Mouse (Mus musculus): ENCODE results near the gene Tuba8. TPM values are rescaled to one million over a fixed set of nuclear protein-coding genes. Genes with fewer than 3 reads are reported as not detected.

Gene Tuba8
- polyA plus RNA-seq, 1 experiment from 2014 or later, result 0.53 TPM

- Histone ChIP-seq H3K9ac (replicated peaks; ENCODE audit: low read length) (no peak overlapping the region), H3K27ac (replicated peaks; ENCODE audit: low read depth, low read length) (no peak overlapping the region), H3K4me2 (ENCODE audit: low read depth, low read length) (no peak overlapping the region), H3K4me1 (ENCODE audit: control insufficient read depth, insufficient read depth, low read length) (no peaks in the 10 kb centered on the region), H3K27me3 (ENCODE audit: control insufficient read depth, insufficient read depth, low read length) (no peaks in the 10 kb centered on the region), H3K36me3 (replicated peaks; ENCODE audit: control insufficient read depth, insufficient read depth, low read depth, low read length) (no peaks in the 10 kb centered on the region), H3K9me3 (replicated peaks; ENCODE audit: control insufficient read depth, low read length) (no peaks in the 10 kb centered on the region), H3K4me3 (ENCODE audit: low read depth, low read length) (no peak overlapping the region)
- no peak for ATAC-seq (replicated peaks; ENCODE audit: insufficient number of reproducible peaks, low FRiP score, low TSS enrichment, low read depth)
- no peak for DNase-seq (ENCODE audit: low spot score)
- 51% methylated on average over 10 of the region's 10 CpGs for WGBS
Measured at GRCm38 (mm10) chr6:121243161-121243560, 32.7 kb downstream of the Tuba8 start.

- H3K27me3 ChIP-seq (ENCODE audit: control insufficient read depth, insufficient read depth, low read length), result no peaks in the 10 kb centered on the region
- H3K27ac ChIP-seq (replicated peaks; ENCODE audit: low read depth, low read length), result no peak within 1 kb of the TSS
- 10% methylated on average over 35 of the region's 35 CpGs for WGBS
- H3K9me3 ChIP-seq (replicated peaks; ENCODE audit: control insufficient read depth, low read length), result no peaks in the 10 kb centered on the region
- peak; percentile 83 for DNase-seq (ENCODE audit: low spot score)
- ATAC-seq (replicated peaks; ENCODE audit: insufficient number of reproducible peaks, low FRiP score, low TSS enrichment, low read depth), result peak; percentile 89
- peak within 1 kb of the TSS; percentile 46 for H3K9ac ChIP-seq (replicated peaks; ENCODE audit: low read length)
- no peaks in the 10 kb centered on the region for H3K4me1 ChIP-seq (ENCODE audit: control insufficient read depth, insufficient read depth, low read length)
- H3K36me3 ChIP-seq (replicated peaks; ENCODE audit: control insufficient read depth, insufficient read depth, low read depth, low read length), result no peaks in the 10 kb centered on the region
- peak within 1 kb of the TSS; percentile 73 for H3K4me2 ChIP-seq (ENCODE audit: low read depth, low read length)
- peak within 1 kb of the TSS; percentile 46 for H3K4me3 ChIP-seq (ENCODE audit: low read depth, low read length)
Measured at GRCm38 (mm10) chr6:121245127-121246036, 34.9 kb downstream of the Tuba8 start, which contains the start of gene Usp18. Gene Usp18 (plus strand): TSS chr6:121245906.

GRCm38 (mm10) chr6:121246037-121246361 lies 35.5 kb downstream of the Tuba8 start:
- no peak overlapping the region for H3K27ac ChIP-seq (replicated peaks; ENCODE audit: low read depth, low read length)
- H3K4me3 ChIP-seq (ENCODE audit: low read depth, low read length), result peak overlapping the region; percentile 46
- H3K27me3 ChIP-seq (ENCODE audit: control insufficient read depth, insufficient read depth, low read length), result no peaks in the 10 kb centered on the region
- H3K36me3 ChIP-seq (replicated peaks; ENCODE audit: control insufficient read depth, insufficient read depth, low read depth, low read length), result no peaks in the 10 kb centered on the region
- H3K9me3 ChIP-seq (replicated peaks; ENCODE audit: control insufficient read depth, low read length), result no peaks in the 10 kb centered on the region
- ATAC-seq (replicated peaks; ENCODE audit: insufficient number of reproducible peaks, low FRiP score, low TSS enrichment, low read depth) (0 out of 2 replicates have a peak, but pooled peaks have one; percentile 35), DNase-seq (ENCODE audit: low spot score) (no peak)
- H3K9ac ChIP-seq (replicated peaks; ENCODE audit: low read length), result peak overlapping the region; percentile 46
- H3K4me1 ChIP-seq (ENCODE audit: control insufficient read depth, insufficient read depth, low read length), result no peaks in the 10 kb centered on the region
- 16% methylated on average over 4 of the region's 4 CpGs for WGBS
- H3K4me2 ChIP-seq (ENCODE audit: low read depth, low read length), result peak overlapping the region; percentile 73

DNA sequence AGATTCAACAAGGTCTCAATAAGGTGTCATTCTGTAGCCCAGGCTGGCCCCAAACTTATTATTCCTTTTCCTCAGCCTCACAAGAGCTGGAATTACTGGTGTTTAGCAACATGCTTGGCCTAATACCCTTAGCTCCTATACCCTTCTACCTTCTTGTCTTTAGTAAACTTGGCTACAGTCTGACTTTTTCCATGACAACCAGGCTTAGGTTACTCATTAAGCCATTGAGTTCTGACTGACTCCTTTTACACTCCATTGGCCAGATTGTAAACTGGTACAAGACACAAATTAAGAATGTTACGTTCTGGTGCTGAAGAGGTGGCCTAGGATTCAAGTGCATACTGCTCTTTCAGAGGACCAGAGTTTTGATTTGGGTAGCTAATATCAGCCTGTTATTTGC lies 39.9 kb downstream of the Tuba8 start:
- Histone ChIP-seq H3K9me3 (replicated peaks; ENCODE audit: control insufficient read depth, low read length) (no peaks in the 10 kb centered on the region), H3K27me3 (ENCODE audit: control insufficient read depth, insufficient read depth, low read length) (no peaks in the 10 kb centered on the region), H3K4me3 (ENCODE audit: low read depth, low read length) (no peak overlapping the region), H3K4me1 (ENCODE audit: control insufficient read depth, insufficient read depth, low read length) (no peaks in the 10 kb centered on the region), H3K27ac (replicated peaks; ENCODE audit: low read depth, low read length) (no peak overlapping the region), H3K4me2 (ENCODE audit: low read depth, low read length) (no peak overlapping the region), H3K9ac (replicated peaks; ENCODE audit: low read length) (no peak overlapping the region), H3K36me3 (replicated peaks; ENCODE audit: control insufficient read depth, insufficient read depth, low read depth, low read length) (no peaks in the 10 kb centered on the region)
- 65% methylated on average over 1 of the region's 1 CpGs for WGBS
- DNase-seq (ENCODE audit: low spot score) (no peak), ATAC-seq (replicated peaks; ENCODE audit: insufficient number of reproducible peaks, low FRiP score, low TSS enrichment, low read depth) (no peak)

DNA sequence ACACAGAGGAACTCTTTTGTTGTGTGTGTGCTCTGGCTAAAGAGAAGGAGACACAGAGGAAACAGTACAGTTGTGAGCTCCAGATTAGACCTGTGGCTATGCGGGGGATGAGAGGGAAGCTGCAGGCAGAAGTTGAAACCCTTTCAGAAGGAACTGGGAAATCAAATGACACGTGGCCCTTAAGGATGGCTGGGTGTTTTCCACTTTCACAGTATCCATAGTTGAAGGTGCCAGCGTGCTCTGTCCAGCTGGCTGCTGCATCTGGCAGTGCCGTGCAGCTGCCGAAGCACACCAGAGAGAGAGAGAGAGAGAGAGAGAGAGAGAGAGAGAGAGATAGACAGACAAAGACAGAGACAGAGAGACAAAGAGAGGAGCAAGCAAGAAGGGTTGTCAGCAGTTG lies 40.8 kb downstream of the Tuba8 start:
- no peak for ATAC-seq (replicated peaks; ENCODE audit: insufficient number of reproducible peaks, low FRiP score, low TSS enrichment, low read depth)
- no peak overlapping the region for H3K4me2 ChIP-seq (ENCODE audit: low read depth, low read length)
- WGBS, result 70% methylated on average over 5 of the region's 5 CpGs
- H3K9ac ChIP-seq (replicated peaks; ENCODE audit: low read length), result no peak overlapping the region
- H3K27ac ChIP-seq (replicated peaks; ENCODE audit: low read depth, low read length), result no peak overlapping the region
- H3K4me1 ChIP-seq (ENCODE audit: control insufficient read depth, insufficient read depth, low read length), result no peaks in the 10 kb centered on the region
- no peak for DNase-seq (ENCODE audit: low spot score)
- H3K4me3 ChIP-seq (ENCODE audit: low read depth, low read length), result no peak overlapping the region
- no peaks in the 10 kb centered on the region for H3K9me3 ChIP-seq (replicated peaks; ENCODE audit: control insufficient read depth, low read length)
- H3K36me3 ChIP-seq (replicated peaks; ENCODE audit: control insufficient read depth, insufficient read depth, low read depth, low read length), result no peaks in the 10 kb centered on the region
- H3K27me3 ChIP-seq (ENCODE audit: control insufficient read depth, insufficient read depth, low read length), result no peaks in the 10 kb centered on the region

GRCm38 (mm10) chr6:121260548-121260947 lies 50.1 kb downstream of the Tuba8 start:
- H3K9ac ChIP-seq (replicated peaks; ENCODE audit: low read length), result no peak overlapping the region
- no peak overlapping the region for H3K4me2 ChIP-seq (ENCODE audit: low read depth, low read length)
- H3K27ac ChIP-seq (replicated peaks; ENCODE audit: low read depth, low read length), result no peak overlapping the region
- H3K4me3 ChIP-seq (ENCODE audit: low read depth, low read length), result no peak overlapping the region
- no peak for ATAC-seq (replicated peaks; ENCODE audit: insufficient number of reproducible peaks, low FRiP score, low TSS enrichment, low read depth)
- no peaks in the 10 kb centered on the region for H3K9me3 ChIP-seq (replicated peaks; ENCODE audit: control insufficient read depth, low read length)
- H3K4me1 ChIP-seq (ENCODE audit: control insufficient read depth, insufficient read depth, low read length), result no peaks in the 10 kb centered on the region
- H3K27me3 ChIP-seq (ENCODE audit: control insufficient read depth, insufficient read depth, low read length), result no peaks in the 10 kb centered on the region
- 34% methylated on average over 9 of the region's 9 CpGs for WGBS
- no peaks in the 10 kb centered on the region for H3K36me3 ChIP-seq (replicated peaks; ENCODE audit: control insufficient read depth, insufficient read depth, low read depth, low read length)
- DNase-seq (ENCODE audit: low spot score), result peak; percentile 84

DNA sequence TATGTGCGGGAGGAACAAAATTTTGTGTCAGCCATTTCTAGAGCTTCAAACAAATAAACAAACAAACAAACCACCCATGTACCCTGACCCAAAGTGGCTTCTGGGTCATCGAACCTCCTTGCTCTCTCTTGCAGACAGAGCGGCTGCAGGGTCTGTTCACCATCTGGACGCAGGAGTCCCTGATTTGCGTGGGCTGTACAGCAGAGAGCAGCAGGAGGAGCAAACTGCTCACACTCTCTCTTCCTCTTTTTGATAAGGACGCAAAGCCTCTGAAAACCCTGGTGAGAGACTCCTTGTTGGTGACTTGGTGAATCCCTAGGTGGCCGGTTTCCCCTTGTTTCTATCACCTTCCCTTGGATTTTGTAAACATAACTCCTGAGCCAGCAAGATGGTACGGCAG lies 50.7 kb downstream of the Tuba8 start:
- Histone ChIP-seq H3K27me3 (ENCODE audit: control insufficient read depth, insufficient read depth, low read length) (no peaks in the 10 kb centered on the region), H3K4me2 (ENCODE audit: low read depth, low read length) (no peak overlapping the region), H3K9ac (replicated peaks; ENCODE audit: low read length) (no peak overlapping the region), H3K36me3 (replicated peaks; ENCODE audit: control insufficient read depth, insufficient read depth, low read depth, low read length) (no peaks in the 10 kb centered on the region), H3K9me3 (replicated peaks; ENCODE audit: control insufficient read depth, low read length) (no peaks in the 10 kb centered on the region), H3K4me3 (ENCODE audit: low read depth, low read length) (no peak overlapping the region), H3K4me1 (ENCODE audit: control insufficient read depth, insufficient read depth, low read length) (no peaks in the 10 kb centered on the region), H3K27ac (replicated peaks; ENCODE audit: low read depth, low read length) (no peak overlapping the region)
- ATAC-seq (replicated peaks; ENCODE audit: insufficient number of reproducible peaks, low FRiP score, low TSS enrichment, low read depth) (no peak), DNase-seq (ENCODE audit: low spot score) (no peak)
- WGBS, result 82% methylated on average over 8 of the region's 8 CpGs

- no peaks in the 10 kb centered on the region for H3K36me3 ChIP-seq (replicated peaks; ENCODE audit: control insufficient read depth, insufficient read depth, low read depth, low read length)
- no peak overlapping the region for H3K27ac ChIP-seq (replicated peaks; ENCODE audit: low read depth, low read length)
- H3K9me3 ChIP-seq (replicated peaks; ENCODE audit: control insufficient read depth, low read length), result no peaks in the 10 kb centered on the region
- no peak overlapping the region for H3K4me2 ChIP-seq (ENCODE audit: low read depth, low read length)
- ATAC-seq (replicated peaks; ENCODE audit: insufficient number of reproducible peaks, low FRiP score, low TSS enrichment, low read depth), result no peak
- no peak overlapping the region for H3K9ac ChIP-seq (replicated peaks; ENCODE audit: low read length)
- WGBS, result 87% methylated on average over 10 of the region's 10 CpGs
- no peaks in the 10 kb centered on the region for H3K27me3 ChIP-seq (ENCODE audit: control insufficient read depth, insufficient read depth, low read length)
- no peak overlapping the region for H3K4me3 ChIP-seq (ENCODE audit: low read depth, low read length)
- no peaks in the 10 kb centered on the region for H3K4me1 ChIP-seq (ENCODE audit: control insufficient read depth, insufficient read depth, low read length)
- DNase-seq (ENCODE audit: low spot score), result no peak
Measured at GRCm38 (mm10) chr6:121262004-121262403, 51.5 kb downstream of the Tuba8 start.
